Mouse (Mus musculus): ENCODE measurements around the gene Foxo3. TPM values are rescaled to one million over a fixed set of nuclear protein-coding genes. Genes with fewer than 3 reads are reported as not detected.

Foxo3 gene
- polyA plus RNA-seq, 1 experiment from 2014 or later: 14.5 TPM

GRCm38 (mm10) chr10:42275401-42275870 is 1.1 kb downstream of the Foxo3 start:
- peaks cover 46% of the 10 kb centered on the region for H3K36me3 ChIP-seq
- H3K4me3 ChIP-seq (replicated peaks): peak overlapping the region; percentile 98
- H3K4me2 ChIP-seq: peak overlapping the region; percentile 100
- 0% methylated on average over 50 of the region's 54 CpGs for WGBS (ENCODE audit: insufficient replicate concordance)
- DNase-seq (peak; percentile 63), ATAC-seq (ENCODE audit: low read depth) (no peak)
- H3K27me3 ChIP-seq: no peaks in the 10 kb centered on the region
- no peaks in the 10 kb centered on the region for H3K9me3 ChIP-seq (replicated peaks)
- peak overlapping the region; percentile 99 for H3K9ac ChIP-seq
- H3K27ac ChIP-seq: peak overlapping the region; percentile 97
- peaks cover 60% of the 10 kb centered on the region for H3K4me1 ChIP-seq (replicated peaks)

GRCm38 (mm10) chr10:42274712-42275400 is 1.7 kb downstream of the Foxo3 start:
- Histone ChIP-seq H3K36me3 (peaks cover 49% of the 10 kb centered on the region), H3K4me3 (replicated peaks) (peak overlapping the region; percentile 98), H3K9ac (peak overlapping the region; percentile 99), H3K27ac (peak overlapping the region; percentile 97), H3K9me3 (replicated peaks) (no peaks in the 10 kb centered on the region), H3K27me3 (no peaks in the 10 kb centered on the region), H3K4me1 (replicated peaks) (peaks cover 65% of the 10 kb centered on the region), H3K4me2 (peak overlapping the region; percentile 100)
- ATAC-seq (ENCODE audit: low read depth) (no peak), DNase-seq (peak; percentile 28)
- whole genome bisulfite sequencing (ENCODE audit: insufficient replicate concordance): 1% methylated on average over 65 of the region's 65 CpGs

- Histone ChIP-seq H3K27ac (peak overlapping the region; percentile 97), H3K27me3 (no peaks in the 10 kb centered on the region), H3K9ac (peak overlapping the region; percentile 99), H3K4me3 (replicated peaks) (peak overlapping the region; percentile 98), H3K36me3 (peaks cover 57% of the 10 kb centered on the region), H3K4me1 (replicated peaks) (peaks cover 66% of the 10 kb centered on the region), H3K4me2 (peak overlapping the region; percentile 100), H3K9me3 (replicated peaks) (no peaks in the 10 kb centered on the region)
- DNase-seq: peak; percentile 79
- peak; percentile 60 for ATAC-seq (ENCODE audit: low read depth)
- WGBS (ENCODE audit: insufficient replicate concordance): 2% methylated on average over 21 of the region's 21 CpGs
Observed at GRCm38 (mm10) chr10:42273760-42274691, 2.5 kb downstream of the Foxo3 start.

GRCm38 (mm10) chr10:42273403-42273759 is 3.2 kb downstream of the Foxo3 start:
- Histone ChIP-seq H3K4me3 (replicated peaks) (peak overlapping the region; percentile 98), H3K27ac (peak overlapping the region; percentile 97), H3K36me3 (peaks cover 64% of the 10 kb centered on the region), H3K4me2 (peak overlapping the region; percentile 100), H3K4me1 (replicated peaks) (peaks cover 67% of the 10 kb centered on the region), H3K9me3 (replicated peaks) (no peaks in the 10 kb centered on the region), H3K9ac (peak overlapping the region; percentile 99), H3K27me3 (no peaks in the 10 kb centered on the region)
- 11% methylated on average over 6 of the region's 6 CpGs for WGBS (ENCODE audit: insufficient replicate concordance)
- no peak for DNase-seq
- no peak for ATAC-seq (ENCODE audit: low read depth)

- Histone ChIP-seq H3K4me2 (peak overlapping the region; percentile 100), H3K27ac (peak overlapping the region; percentile 97), H3K9me3 (replicated peaks) (peaks cover 8% of the 10 kb centered on the region), H3K36me3 (peaks cover 81% of the 10 kb centered on the region), H3K27me3 (no peaks in the 10 kb centered on the region), H3K4me1 (replicated peaks) (peaks cover 81% of the 10 kb centered on the region), H3K9ac (peak overlapping the region; percentile 99), H3K4me3 (replicated peaks) (peak overlapping the region; percentile 98)
- ATAC-seq (ENCODE audit: low read depth) (no peak), DNase-seq (no peak)
- WGBS (ENCODE audit: insufficient replicate concordance): 27% methylated on average over 11 of the region's 11 CpGs
Observed at GRCm38 (mm10) chr10:42271454-42272230, 4.9 kb downstream of the Foxo3 start.

GRCm38 (mm10) chr10:42270277-42271083 is 6.1 kb downstream of the Foxo3 start:
- Histone ChIP-seq H3K9ac (peak overlapping the region; percentile 99), H3K36me3 (peaks cover 93% of the 10 kb centered on the region), H3K27me3 (no peaks in the 10 kb centered on the region), H3K4me3 (replicated peaks) (peak overlapping the region; percentile 98), H3K9me3 (replicated peaks) (peaks cover 12% of the 10 kb centered on the region), H3K4me1 (replicated peaks) (peaks cover 93% of the 10 kb centered on the region), H3K4me2 (peak overlapping the region; percentile 100), H3K27ac (peak overlapping the region; percentile 97)
- WGBS (ENCODE audit: insufficient replicate concordance): 20% methylated on average over 10 of the region's 10 CpGs
- DNase-seq (no peak), ATAC-seq (ENCODE audit: low read depth) (no peak)

GRCm38 (mm10) chr10:42269281-42270025 is 7.1 kb downstream of the Foxo3 start:
- Histone ChIP-seq H3K27ac (peak overlapping the region; percentile 97), H3K9me3 (replicated peaks) (peaks cover 12% of the 10 kb centered on the region), H3K9ac (peak overlapping the region; percentile 99), H3K4me2 (peak overlapping the region; percentile 100), H3K4me1 (replicated peaks) (peaks cover 97% of the 10 kb centered on the region), H3K36me3 (peaks cover 91% of the 10 kb centered on the region), H3K4me3 (replicated peaks) (peak overlapping the region; percentile 98), H3K27me3 (no peaks in the 10 kb centered on the region)
- no peak for DNase-seq
- ATAC-seq (ENCODE audit: low read depth): peak; percentile 6; the same call in 1 of the 2 replicates
- WGBS (ENCODE audit: insufficient replicate concordance): 28% methylated on average over 15 of the region's 15 CpGs

GRCm38 (mm10) chr10:42267811-42268545 is 8.6 kb downstream of the Foxo3 start:
- no peaks in the 10 kb centered on the region for H3K27me3 ChIP-seq
- no peak for ATAC-seq (ENCODE audit: low read depth)

GRCm38 (mm10) chr10:42265021-42265689 is 11.4 kb downstream of the Foxo3 start:
- Histone ChIP-seq H3K9ac (peak overlapping the region; percentile 77), H3K27me3 (no peaks in the 10 kb centered on the region), H3K9me3 (replicated peaks) (peaks cover 12% of the 10 kb centered on the region), H3K4me1 (replicated peaks) (peaks cover 98% of the 10 kb centered on the region), H3K36me3 (peaks cover 95% of the 10 kb centered on the region), H3K4me3 (replicated peaks) (peak overlapping the region; percentile 34), H3K27ac (peak overlapping the region; percentile 97), H3K4me2 (peak overlapping the region; percentile 64)
- DNase-seq (peak; percentile 89), ATAC-seq (ENCODE audit: low read depth) (peak; percentile 89)
- 25% methylated on average over 11 of the region's 11 CpGs for WGBS (ENCODE audit: insufficient replicate concordance)

More at GRCm38 (mm10) chr10:42267811-42268545, 8.6 kb downstream of the Foxo3 start:
- Histone ChIP-seq H3K27ac (peak overlapping the region; percentile 97), H3K36me3 (peaks cover 93% of the 10 kb centered on the region), H3K9ac (peak overlapping the region; percentile 99), H3K9me3 (replicated peaks) (peaks cover 12% of the 10 kb centered on the region), H3K4me1 (replicated peaks) (peaks cover 98% of the 10 kb centered on the region), H3K4me2 (peak overlapping the region; percentile 100), H3K4me3 (replicated peaks) (peak overlapping the region; percentile 98)
- 83% methylated on average over 5 of the region's 5 CpGs for WGBS (ENCODE audit: insufficient replicate concordance)
- no peak for DNase-seq

Data from liver, embryonic 13.5 days (tissue).